Mouse (Mus musculus) WW6 (cell line): ENCODE data around the gene Nlrp6.
"Not testable (repeated sequence)": the region's sequence is repeated elsewhere in the genome, so short reads cannot be mapped to it uniquely, and the experiment has no call there.

Experiments
- DNase-seq: peaks from one replicate; pipeline ENCODE4 v3.0.0-alpha.2; 2013; ENCODE audit warnings: low read depth, low spot score

The Nlrp6 gene

DNA sequence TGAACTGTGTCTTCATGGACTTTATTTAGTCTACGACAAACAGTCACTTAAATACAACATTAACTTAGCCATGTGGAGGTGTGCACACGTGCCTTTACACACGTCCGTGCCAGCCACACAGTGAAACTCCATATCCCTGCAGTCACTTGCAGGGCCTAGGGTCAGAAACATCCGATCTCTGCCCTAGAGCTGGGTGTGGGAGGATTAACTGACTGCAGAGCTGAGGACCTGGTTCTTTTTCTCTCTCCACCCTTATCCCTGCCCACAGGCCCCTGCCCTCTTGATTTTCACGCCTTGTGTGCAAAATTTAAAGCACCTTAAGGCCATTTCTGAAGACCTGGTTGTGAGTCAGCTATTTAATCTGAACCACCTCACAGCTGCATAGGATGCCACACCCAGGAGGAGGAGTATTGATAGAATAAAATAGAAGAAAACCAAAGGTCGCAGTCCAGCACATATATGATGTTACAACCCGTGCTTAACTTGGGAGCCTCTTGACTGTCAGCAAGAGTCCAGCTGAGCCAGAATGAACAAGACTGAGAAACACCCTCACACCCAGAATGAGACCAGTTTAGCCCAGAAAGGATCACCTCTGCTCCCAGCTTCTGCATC, at the start of gene Nlrp6:
Gene Nlrp6, plus strand, starts transcription at position 485 of the 612 bp plus-strand sequence.
- no peak for DNase-seq

DNA sequence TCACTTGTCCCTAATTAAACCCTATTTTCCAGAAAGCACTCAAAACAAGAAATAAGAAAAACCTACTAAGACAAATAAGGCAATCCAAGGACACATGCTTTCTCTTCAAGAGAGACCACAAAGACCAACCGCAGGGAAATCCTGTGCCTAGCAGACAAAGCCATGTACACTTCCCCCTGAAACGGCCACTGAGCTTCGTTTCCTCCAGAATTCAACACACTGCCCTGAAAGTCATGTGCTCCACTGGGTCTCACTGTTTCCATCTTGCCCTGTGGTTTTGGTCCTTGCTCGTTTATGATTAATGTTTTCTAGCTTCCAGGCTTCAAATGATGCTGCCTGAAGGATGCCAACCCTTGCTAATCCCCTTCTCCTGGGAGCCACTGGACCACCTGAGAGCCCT, 46.5 kb upstream of the Nlrp6 start:
- no peak for DNase-seq

DNA sequence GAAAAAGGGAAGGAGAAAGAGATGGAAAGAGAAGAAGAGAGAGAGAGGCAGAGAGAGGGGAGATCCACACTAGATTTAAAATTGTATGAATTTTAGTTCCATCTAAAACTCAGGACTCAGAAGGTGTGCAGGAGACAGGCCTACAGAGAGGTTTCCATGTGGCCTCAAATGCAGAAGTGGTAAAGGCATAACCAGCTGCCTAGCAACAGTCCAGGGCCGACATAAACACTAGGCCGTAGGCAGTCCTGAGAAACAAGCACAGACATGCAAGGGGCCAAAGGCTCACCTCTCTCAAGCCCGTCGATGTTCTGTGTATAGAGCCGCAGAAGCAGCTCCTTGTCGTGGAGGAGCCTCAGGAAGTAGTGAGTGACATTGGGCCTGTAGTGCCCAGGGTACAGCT, 43.3 kb upstream of the Nlrp6 start:
- DNase-seq = no peak

DNA sequence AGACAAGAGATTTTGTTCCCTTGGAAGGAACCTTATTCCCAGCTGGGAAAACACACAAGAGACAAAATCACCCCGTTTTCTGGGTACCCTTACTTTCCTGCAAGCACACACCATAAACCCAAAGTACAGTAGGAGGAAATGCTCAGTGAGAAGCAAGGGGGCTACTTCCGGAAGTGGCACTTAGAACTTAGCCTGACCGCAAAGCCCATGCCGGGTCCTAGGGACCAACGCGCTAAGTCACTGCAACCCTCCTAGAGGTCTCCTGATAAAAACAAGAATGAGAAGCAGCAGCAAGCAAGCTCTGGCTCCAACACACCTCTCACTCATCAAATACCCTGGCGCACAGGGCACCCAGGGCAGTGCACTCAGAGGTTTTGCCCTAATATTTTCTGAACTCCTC, 41.3 kb upstream of the Nlrp6 start:
- no peak for DNase-seq

DNA sequence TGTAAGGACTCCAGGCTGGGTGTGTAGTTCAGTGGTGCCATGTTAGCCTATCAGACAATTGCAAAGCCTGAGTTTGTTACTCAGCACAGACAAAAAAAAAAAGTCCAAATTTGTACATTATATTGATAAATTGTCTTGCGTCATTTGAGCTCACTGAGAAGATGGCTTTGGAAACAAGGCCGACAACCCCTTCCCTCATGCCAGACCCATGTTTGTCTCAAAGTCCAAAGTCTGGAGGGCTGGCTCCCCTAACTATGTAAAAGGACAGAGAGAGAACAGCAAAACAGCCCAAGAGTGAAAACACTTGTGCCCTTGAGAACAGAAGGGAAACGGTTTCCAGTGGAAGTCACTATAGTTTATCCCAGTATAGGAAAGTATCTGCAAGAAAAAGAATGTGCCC, 40.3 kb upstream of the Nlrp6 start:
- no peak for DNase-seq

DNA sequence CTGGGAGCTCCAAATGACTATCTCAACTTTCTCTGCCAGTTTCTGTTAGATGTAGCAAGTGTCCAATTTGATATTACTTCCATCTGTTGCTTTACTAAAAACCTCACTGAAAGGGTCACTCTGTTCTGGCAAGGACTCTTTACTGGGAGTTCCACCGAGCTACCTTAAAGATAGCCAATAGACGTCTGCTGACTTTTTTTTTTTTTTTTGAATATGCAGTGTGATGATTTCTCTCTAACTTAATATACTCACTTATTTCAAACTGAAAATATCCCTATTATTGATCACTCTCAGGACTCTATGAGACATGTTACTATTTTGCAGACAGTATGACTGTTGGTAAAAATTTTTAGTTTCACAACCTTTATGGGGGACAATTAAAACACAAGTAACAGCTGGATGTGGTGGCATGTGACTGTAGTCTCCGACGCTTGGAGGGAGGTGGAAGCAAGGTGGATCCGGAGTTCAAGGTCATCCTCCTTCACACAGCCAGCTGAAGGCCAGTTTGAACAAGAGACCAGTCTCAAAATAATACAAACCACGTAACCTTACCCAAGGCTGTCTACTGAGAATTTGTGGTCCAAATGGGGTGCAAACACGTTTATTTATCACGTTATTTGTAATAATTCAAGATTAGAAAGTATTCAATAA, 39.7 kb upstream of the Nlrp6 start:
- no peak for DNase-seq

DNA sequence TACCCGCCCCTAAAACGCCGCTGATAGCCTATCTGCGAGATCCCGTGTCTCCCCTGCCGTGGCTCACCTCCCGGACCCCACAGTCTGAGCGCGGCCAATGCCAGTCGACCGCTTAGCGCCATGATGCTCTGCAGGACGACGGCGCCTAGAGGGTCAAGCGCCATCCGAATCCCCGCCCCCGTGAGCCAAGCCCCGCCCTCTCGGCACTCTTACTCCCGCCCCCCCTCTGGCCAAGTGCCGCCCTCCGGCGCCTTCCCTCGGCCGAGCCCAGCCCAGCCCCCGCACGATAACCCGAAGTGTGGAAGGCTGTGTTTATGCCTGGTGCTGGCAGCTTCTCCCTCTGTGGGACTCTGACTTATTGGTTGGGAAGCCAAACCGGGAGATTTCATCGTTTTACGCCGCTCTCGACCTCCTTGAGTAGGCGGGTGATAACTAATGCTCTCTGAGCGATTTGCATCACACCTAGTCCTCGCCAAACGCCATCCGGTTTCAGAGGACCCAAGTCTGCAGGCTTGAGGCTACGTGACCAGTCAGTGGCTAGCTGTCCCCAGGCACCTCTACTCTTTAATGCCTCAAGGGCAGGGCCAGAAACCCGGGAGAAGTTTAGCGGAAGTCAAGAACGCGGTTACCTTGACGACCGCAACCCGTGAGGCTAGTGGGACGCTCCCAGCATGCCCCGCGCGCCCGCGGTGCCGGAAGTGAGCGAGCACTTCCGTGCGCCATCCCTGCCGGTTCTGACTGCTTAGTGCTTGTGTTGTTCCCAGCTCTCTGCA, 38.8 kb upstream of the Nlrp6 start, which contains the start of the genes Psmd13 and Sirt3:
Gene Psmd13, plus strand, starts transcription at position 273 of the 773 bp plus-strand sequence.
Gene Sirt3, minus strand, starts transcription at position 614 of the 773 bp plus-strand sequence.
- DNase-seq = peak; percentile 87

DNA sequence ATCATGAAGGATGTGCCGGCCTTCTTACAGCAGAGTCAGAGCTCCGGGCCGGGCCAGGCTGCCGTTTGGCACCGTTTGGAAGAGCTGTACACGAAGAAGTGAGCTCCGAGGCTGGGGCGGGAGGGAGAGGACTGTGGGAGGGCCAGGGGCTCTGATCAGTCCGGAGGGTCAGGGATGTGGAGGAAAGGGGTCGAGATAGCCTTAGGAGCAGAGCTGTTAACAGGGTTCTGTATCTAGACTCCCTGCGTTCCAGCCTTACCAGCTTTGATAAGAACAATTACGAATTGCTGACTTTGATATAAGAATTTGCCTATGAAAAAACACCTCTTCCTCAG, 38.3 kb upstream of the Nlrp6 start:
- DNase-seq = no peak

DNA sequence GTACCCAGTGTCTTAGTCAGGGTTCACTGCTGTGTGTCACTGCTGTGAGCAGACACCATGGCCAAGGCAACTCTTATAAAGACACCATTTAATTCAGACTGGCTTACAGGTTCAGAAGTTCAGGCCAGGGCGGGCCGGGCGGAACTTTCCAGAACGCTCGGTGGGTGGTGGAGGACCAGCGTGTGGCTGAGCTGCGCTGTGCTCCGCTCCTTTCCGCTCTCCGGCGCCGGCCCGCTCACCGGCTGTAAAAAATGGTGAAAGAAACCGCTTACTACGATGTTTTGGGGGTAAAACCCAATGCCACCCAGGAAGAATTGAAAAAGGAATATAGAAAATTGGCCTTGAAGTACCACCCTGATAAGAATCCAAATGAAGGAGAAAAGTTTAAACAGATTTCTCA, 30.1 kb upstream of the Nlrp6 start:
- DNase-seq = not testable (repeated sequence)

DNA sequence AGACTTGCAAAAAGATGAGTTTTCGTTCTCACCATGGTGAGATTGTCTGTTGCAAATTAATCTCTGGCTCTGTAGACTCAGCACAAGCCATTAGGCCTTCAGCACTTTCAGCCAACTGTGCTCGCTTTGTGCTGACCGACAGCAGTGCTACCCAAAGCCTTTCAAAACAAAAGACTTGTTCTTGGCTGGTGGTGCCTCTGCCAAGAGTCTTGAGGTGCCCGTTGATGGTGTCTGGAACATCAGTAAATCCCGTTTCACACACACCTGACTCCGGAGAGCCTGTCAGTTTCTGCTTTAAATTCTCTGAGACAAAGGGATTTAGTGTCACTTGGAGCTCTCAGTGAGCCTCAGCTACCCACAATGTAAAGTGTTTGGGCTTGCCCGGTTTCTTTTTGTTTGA, 26.7 kb upstream of the Nlrp6 start:
- no peak for DNase-seq

DNA sequence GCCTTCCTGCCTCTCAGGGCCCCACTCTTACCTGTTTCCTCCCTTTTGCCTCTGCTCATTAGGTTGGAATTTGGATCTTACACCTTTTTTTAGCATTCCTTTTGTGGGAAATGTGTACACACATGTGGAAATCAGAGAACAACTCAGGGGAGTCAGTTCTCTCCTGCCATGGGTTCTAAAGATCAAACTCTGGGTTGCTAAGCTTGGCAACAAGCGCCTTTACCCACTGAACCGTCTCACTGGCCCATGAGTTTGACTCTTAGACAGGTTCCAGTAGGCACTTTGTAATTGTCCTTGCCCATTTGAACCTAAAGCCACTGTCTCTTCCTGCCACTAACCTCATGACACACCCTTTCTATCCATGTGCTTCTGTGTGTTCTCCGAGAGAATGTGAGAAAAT, 26.1 kb upstream of the Nlrp6 start:
- no peak for DNase-seq

DNA sequence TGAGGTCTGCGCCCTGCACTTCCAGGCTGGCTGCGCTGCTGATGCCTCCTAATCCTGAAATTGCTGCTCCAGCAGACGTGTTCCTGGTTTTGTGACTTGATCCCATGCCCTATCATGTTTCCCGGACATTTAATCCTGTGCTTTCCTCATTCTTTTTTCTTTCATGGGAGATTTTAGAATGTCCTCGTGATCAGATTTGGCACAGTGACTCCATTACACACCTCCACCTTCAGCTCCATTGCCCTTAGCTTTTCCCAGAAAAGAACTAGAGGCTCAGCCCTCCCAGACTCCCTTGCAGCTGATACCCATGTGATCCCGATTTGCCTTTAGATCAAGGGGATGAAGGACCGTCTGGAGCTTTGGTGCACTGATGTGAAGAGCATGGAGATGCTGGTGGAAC, 22.8 kb upstream of the Nlrp6 start:
- no peak for DNase-seq

DNA sequence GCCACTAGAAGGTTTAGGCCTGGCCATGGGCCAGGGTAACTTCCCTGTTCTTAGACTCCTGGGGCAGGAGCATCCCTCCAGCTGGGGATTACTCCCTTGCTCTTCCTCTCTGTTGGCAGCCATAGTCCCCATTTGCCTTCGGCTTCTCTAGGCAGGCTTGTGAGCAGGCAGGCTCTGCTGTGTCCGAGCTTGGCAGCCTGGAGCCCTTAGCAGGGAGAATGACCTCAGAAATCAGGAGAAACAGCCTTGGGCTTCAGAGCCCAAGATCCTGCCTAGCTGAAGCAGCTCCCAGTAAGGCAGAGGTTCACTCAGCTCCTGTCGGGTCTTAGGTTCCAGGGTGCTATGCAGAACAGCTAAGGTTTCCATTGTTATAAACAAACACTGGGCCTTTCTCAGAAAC, 21.6 kb upstream of the Nlrp6 start:
- no peak for DNase-seq

DNA sequence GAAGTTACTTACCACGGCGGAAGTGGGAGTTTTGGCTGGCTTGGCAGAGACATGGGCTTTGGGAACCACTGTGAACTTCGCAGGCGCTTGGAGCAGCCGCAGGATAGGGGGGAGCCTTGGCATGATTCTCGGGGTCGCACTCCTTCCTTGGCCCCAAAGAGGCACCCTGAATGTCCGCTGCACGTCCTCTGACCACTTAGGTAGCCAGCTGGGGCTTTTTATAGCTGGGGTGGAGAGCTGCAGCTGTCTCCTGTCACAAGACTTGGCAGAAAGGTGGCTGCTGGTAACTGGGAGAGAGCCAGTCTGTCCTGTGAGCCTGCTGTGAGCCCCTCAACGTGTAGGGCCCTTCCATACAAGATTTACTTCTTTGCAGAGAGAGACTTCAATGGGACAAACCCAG, 20.5 kb upstream of the Nlrp6 start, which contains the start of gene Cox8b:
Gene Cox8b, minus strand, starts transcription at position 227 of the 400 bp plus-strand sequence.
- no peak for DNase-seq

DNA sequence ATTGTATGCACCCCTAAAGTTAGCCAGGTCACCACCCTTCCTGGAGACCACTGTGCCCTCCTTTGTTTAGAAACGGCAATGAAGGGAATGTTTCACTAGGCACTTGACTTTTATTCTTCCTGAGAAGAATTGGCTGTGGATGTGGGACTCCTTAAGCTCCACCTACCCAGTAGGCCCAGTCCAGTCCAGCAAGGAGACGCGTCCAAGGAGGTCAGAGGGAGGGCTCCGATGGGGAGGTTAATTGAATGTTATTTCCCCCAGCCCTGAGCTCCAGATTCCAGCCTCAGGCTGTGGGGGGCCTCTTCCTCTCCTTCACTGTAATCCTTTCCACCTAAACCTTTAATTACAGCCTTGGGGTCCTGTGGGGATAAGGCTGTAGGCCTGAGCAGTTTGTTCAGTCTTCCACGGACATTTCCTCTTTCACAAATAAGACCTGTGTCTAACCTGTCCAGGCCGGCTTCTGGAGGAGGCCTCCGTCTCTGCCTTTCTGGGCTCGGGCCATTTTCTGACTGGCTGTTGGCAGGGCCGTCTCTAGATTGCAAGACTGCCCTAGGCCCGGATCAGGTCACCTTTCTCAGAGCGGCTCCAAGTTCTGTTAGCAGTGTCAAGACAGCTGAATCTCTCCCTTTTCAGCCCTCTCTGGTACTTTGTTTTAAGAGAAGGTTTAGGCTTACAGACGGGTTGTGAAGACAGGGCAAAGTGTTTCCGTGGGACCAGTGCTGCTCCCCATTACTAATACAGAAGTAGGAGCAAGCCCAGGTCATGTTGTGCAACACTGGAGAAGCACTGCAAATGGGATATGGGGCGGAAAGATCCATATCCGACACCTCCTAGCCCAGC, 18.4 kb upstream of the Nlrp6 start:
- no peak for DNase-seq

DNA sequence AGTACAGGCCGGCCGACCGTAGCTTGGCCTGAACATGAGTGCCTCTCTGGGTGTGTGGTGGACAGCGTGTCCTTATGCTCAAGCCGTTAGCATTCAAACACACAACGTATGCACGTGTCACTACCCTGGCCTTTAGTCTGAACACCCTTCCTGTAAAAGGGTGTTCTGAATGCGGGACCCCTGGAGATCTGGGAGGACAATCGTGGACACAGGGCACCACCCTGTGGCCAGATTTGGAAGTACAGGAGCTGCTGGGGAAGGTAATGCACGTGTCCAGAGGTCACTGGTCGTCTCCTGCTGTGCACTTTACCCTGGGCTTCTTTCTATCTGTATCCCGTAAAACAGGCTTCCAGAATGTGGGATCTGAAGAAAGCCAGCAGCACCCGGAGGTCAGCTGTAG, 17.5 kb upstream of the Nlrp6 start:
- peak; percentile 42 for DNase-seq

DNA sequence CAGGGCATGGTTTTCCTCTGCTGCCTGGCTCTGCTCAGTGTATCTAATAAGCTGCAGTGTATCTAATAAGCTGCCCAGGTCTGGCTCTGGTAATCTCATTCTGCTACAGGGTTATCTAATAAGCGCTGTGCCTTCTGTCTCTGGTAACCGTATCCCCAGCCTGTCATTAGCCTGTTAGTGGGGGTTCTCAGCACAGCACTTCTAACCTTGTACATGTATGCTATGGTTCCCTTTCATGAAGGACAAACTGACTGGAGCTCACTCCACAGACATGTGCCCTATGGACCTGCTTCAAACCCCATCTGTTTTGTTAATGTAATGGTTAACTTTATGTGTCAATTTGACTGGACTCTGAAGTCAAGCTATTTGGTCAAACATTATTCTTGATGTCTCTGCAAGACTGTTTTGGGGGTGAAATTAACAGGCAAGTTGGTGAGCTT, 15.0 kb upstream of the Nlrp6 start:
- DNase-seq = no peak

DNA sequence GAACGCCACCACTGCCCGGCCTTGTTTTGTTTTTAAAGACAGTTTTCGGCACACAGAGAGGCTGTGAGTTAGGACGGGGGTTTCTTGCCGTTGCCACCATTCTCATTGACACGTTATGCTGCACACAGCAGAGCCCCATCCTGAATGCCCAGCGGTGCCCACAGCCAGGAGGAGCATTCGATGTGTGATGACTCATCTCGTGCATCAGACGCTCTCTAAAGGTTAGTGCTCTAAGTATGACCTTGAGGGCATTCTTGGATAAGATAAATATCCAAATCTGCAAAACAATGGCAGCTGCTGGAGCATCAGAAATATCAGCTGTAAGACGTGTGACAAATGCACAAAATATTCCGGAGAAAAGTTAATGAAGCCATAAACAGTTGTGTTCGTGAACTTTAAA, 13.6 kb upstream of the Nlrp6 start:
- no peak for DNase-seq

DNA sequence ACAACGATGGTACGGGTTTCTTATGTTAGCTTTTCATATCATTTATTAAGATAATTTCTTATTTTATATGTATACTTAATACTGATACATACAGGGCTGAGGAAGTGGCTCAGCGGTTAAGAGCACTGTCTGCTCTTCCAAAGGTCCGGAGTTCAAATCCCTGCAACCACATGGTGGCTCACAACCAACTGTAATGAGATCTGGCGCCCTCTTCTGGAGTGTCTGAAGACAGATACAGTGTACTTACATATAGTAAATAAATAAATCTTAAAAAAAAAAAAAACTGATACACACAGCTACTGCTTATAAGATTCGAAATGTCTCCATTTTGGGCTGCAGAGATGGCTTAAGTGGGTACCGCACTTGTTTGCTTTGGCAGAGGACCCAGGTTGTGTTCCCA, 13.0 kb upstream of the Nlrp6 start:
- DNase-seq = no peak

DNA sequence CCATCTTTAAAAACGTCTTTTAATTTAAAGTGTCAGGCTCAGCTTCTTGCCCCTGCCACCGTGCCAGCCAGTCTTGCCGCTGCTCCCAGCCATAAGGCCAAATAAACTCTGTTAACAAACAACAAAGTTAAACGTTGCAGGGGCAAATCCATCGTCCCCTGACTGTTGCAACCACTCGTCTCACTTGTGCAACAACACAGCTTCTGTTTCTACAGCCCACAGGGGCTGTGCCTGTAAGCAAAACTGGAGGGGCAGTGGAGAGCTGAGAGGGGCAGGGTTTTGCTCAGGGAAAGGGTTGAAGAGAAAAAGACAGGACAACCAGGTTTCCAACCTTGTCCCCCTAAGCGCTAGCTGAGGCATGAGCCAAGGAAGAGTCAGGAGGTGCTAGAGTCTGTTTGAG, 12.5 kb upstream of the Nlrp6 start:
- no peak for DNase-seq

DNA sequence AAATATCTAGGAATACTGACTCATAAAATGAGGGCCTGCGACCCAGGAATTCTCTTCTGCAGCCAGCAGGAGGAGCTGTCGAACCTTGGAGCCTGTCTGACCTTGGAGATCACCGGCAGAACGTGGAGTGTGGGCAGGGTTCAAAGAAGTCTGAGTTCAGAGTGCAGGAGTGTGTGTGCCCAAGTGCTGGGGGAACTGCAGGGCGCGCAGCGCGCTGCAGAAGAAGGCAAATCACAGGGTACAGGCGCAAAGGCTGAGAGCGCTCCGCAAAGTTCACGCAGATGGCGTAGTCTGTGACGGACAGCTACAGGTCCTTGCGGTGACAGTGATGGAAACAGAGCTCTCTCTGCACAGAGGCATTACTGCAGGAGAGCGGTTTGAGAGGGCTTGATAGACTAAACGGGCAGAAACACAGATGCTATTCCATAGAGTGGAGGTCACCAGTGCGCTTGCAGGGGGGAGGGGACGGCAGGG, 12.0 kb upstream of the Nlrp6 start:
- peak; percentile 77 for DNase-seq

DNA sequence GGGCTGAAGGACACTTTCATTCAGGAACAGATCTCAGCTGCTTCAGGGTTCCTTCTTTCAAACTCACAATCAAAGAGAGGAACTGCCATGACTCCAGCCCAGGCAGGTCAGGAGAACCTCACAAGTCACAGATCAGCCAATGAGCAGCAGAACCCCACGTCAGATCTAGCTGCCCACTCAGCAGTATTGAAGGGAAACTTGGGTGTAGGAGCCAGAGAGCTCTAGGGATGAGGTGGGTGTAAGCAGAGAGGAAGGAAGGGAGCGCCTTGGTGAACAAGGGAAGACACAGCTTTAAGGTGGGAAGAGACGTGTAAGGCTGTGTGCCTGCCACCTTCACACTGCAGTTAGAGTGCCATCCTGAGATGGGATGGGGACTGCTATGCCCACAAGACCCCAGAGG, 8.4 kb upstream of the Nlrp6 start:
- DNase-seq = no peak
